Mouse (Mus musculus) spleen, postnatal 4 days (tissue): ENCODE measurements around the gene Zbtb16.

Experiments used
- DNase-seq, 2 experiments: peaks; one replicate each; pipeline ENCODE4 v3.0.0; 2022; ENCODE audit warnings: low spot score in 2 of 2

Zbtb16 gene

DNA sequence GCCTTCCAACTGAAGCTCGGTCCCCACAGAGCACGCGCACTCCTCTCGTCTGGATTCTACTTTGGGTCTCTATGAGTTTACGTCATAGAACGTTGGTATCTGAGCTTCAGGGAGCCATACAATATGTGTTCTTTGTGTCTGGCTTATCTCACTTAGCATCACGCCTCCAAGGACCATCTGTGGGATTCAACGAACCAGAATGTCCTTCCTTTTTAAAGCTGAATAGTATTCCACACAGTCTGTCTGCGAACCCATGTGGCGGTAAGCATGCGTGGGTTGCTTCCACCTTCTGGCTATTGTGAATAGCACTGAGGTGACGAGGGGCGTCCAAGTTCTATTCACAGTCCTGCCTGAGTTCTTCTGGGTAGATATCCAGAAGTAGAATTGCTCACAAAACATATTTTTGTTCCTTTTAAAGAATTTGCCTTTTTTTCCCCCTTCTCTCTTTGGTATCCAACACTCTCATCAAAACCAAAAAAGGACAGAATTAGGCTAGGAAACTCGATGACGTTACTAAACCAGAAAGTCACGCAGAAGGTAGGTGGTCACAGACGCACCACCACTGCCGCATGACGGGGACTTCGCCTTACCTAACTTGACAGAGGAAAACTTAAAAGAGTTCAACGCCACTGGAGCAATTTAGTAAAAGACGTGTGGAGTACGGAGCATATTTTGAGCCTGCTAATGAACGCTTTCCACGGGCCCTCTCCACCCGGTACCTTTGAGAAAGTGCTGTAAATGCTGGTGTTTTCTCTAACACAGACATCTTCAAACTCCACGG is 32.4 kb downstream of the Zbtb16 start:
- DNase-seq: no peak

GRCm38 (mm10) chr9:48802374-48802773 is 33.6 kb downstream of the Zbtb16 start:
- no peak for DNase-seq

- no peak for DNase-seq
Observed at GRCm38 (mm10) chr9:48801322-48801721, 34.7 kb downstream of the Zbtb16 start.

DNA sequence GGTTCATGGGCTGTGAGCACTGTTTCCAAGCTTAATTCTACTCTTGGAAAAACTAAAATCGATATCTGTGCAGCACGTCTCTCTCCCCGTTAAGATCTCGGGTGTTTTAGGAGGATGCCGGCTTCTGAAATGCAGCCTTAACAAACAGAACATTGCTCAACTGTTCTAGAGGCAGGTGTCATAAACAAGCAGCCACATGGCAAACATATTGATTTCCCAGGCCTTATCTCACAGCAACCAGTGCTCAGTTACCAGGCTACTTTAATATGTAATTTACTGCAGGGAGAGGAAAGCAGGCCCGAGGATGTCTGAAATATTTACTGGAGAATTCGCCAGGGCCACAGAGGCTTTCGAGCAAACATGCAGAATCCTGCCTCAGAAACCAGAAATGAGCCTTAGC is 35.4 kb downstream of the Zbtb16 start:
- DNase-seq: no peak

GRCm38 (mm10) chr9:48798044-48798443 is 38.0 kb downstream of the Zbtb16 start:
- no peak for DNase-seq

GRCm38 (mm10) chr9:48796267-48796822 is 39.7 kb downstream of the Zbtb16 start:
- no peak for DNase-seq

- DNase-seq: no peak
Observed at GRCm38 (mm10) chr9:48795740-48796139, 40.3 kb downstream of the Zbtb16 start.

- no peak for DNase-seq
Observed at GRCm38 (mm10) chr9:48795095-48795494, 40.9 kb downstream of the Zbtb16 start.

GRCm38 (mm10) chr9:48794463-48794862 is 41.6 kb downstream of the Zbtb16 start:
- no peak for DNase-seq

- no peak for DNase-seq
Observed at GRCm38 (mm10) chr9:48793638-48794188, 42.3 kb downstream of the Zbtb16 start.

DNA sequence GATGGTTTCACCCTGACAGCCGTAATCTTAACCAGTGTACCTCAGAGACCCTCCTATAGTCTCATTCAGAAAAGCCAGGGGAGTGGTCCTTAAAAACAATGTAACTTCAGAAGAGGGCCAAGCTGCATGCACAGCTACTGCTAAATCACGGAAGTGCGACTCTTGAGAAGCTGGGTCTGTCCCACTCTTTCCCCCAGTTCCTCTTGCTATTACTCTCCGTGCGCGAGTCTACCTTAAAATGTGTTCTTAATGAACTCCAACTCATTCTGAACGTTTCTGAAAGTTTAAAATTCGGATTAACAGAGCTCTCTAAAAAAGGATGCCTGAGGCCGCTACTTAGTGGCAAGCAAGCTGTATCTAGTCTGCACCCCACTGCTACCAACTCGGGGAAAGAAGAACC is 45.4 kb downstream of the Zbtb16 start:
- DNase-seq: no peak

- DNase-seq: no peak
Observed at GRCm38 (mm10) chr9:48787906-48788410, 48.1 kb downstream of the Zbtb16 start.

GRCm38 (mm10) chr9:48787321-48787720 is 48.7 kb downstream of the Zbtb16 start:
- DNase-seq: no peak

GRCm38 (mm10) chr9:48786814-48787213 is 49.2 kb downstream of the Zbtb16 start:
- no peak for DNase-seq

DNA sequence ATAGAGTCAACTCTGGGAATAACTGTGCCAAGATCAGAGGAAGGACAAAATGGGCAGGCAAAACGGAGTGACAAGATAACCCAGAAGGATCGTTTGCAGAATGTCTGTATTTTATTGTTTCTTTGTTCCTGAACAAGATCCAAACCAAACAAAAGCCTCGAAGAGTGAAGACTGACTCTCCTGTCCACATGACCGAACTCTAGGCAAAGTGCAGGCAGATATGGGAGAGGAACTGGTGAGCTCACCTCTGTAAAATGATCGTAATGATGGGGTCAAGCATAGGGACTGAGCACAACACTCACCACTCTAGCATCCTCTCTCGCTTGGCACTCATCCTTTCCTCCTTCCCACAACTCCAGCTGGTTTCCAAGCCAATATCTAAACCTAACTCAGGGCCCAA is 51.1 kb downstream of the Zbtb16 start:
- no peak for DNase-seq

- no peak for DNase-seq
Observed at GRCm38 (mm10) chr9:48783292-48783691, 52.7 kb downstream of the Zbtb16 start.

GRCm38 (mm10) chr9:48782284-48783060 is 53.5 kb downstream of the Zbtb16 start:
- no peak for DNase-seq

DNA sequence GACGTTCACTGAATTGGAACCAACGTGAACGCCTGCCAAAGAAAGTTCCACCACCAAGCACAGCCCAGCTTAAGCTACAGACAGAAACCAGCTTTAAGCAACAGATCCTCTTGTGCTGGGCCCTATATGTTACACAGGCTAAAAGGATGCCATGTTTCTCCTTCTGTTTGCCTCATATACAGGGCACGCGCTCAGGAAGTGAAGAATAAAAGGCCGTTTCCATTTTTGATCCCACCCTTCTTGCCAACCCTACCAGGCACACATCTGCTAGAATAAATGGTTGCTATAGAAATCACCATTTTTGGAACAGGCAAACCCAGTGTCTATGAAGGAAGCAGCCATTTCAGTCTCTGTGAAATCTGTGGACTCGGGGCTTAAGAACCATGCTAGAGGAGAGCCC is 59.8 kb downstream of the Zbtb16 start:
- no peak for DNase-seq

DNA sequence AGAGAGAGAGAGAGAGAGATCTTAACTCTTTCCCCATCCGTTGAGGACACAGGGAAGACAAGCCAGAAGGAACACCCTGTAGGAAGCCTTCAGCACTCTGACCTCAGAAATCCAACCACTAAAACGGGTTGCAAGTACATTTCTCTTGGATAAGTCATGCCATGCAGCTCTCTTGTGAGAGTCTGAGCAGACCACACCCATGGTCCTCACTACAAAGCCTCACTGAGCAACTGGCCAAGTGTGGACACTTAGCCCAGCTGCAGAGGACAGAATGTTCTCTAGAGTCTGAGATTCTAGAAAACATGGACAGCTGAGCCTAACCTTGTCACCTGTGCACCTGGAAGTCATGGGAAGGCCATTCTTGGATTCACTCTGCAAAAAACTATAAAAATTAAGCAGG is 60.5 kb downstream of the Zbtb16 start:
- no peak for DNase-seq

DNA sequence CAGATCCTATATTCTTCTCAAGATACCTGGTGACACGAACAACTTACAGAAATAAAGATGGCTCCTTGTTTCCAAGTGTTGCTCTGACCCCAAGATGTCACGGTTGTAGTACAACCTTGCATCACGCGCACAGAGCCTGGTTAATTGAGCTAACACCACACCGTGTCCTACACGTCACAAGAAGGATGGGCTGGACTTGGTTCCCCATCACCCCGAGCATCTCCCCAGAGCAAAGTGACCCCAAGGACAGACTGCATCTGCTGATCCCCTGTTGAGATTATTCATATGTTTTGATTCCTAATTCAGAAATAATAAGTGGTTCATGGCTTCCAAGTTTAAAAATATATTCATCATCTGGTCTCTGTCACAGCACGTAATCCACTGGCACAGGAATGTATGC is 62.3 kb downstream of the Zbtb16 start:
- DNase-seq: no peak

DNA sequence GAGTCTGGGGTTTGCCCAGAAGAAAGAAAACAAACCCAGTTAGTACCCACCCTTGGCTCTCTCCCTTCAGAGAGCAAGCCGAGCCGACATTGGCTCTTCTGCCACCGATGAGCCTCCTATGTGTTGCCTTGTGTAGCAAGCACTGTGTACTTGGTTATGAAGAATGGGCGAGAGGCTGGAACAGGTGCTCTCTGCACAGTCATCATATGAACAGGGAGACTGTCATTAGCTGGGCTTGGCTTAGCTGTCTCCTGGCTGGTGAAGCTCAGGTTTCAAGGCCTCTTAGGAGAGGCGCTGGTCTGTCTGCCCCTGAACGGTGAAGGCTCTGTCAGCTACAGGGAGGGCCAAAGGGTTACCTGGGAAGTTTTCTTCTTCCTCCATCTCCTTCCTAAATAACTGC is 62.9 kb downstream of the Zbtb16 start:
- DNase-seq: no peak

- no peak for DNase-seq
Observed at GRCm38 (mm10) chr9:48771504-48771903, 64.5 kb downstream of the Zbtb16 start.
